Mouse (Mus musculus): ENCODE measurements around the gene Gm17949. TPM values are rescaled to one million over a fixed set of nuclear protein-coding genes. Genes with fewer than 3 reads are reported as not detected.

Gene Gm17949
- total and polyA plus RNA-seq, 3 experiments = 0.08 to 0.13 TPM; not detected in 1

GRCm38 (mm10) chr17:57059486-57059977 is 48.3 kb downstream of the Gm17949 start, which contains the start of gene Slc25a23:
TSS of gene Slc25a23 (minus strand) at chr17:57059863.
- TF ChIP-seq NRF1 (IDR thresholded peaks at IDR 0.05; ENCODE audit: insufficient read depth, low read depth, low read length, poor library complexity, severe bottlenecking) (no peak), EP300 (IDR thresholded peaks at IDR 0.05; ENCODE audit: low read depth in 1 of 2, low read length in 2 of 2) (no peak), TCF12 (IDR thresholded peaks at IDR 0.05; ENCODE audit: low read depth, low read length) (no peak), SMC3 (IDR thresholded peaks at IDR 0.05; ENCODE audit: low read depth, low read length) (no peak), MAX (IDR thresholded peaks at IDR 0.05; ENCODE audit: low read length) (peak; percentile 60; the same call in 1 of the 2 replicates), E2F4 (IDR thresholded peaks at IDR 0.05; ENCODE audit: borderline replicate concordance, low read depth, low read length) (no peak), SIN3A (IDR thresholded peaks at IDR 0.05; ENCODE audit: low read length) (no peak; the same call in 1 of the 2 replicates), NELFE (IDR thresholded peaks at IDR 0.05; ENCODE audit: low read depth, low read length) (peak; percentile 50; the same call in 1 of the 2 replicates), TAL1 (IDR thresholded peaks at IDR 0.05; ENCODE audit: low read length) (no peak), GATA1 (IDR thresholded peaks at IDR 0.05; ENCODE audit: low read depth, low read length) (no peak), POLR2A (IDR thresholded peaks at IDR 0.05; ENCODE audit: control insufficient read depth in 1 of 2, insufficient read depth in 1 of 2, low read depth in 1 of 2, low read length in 2 of 2, poor library complexity in 1 of 2) (peak in 1 of 2 experiments; percentile 65; a peak in 3 of 4 replicates), POLR2AphosphoS2 (IDR thresholded peaks at IDR 0.05; ENCODE audit: low read length) (no peak), CTCF (IDR thresholded peaks at IDR 0.05 in 2 of 3, conservative IDR thresholded peaks at IDR 0.05 in 1 of 3; ENCODE audit: control insufficient read depth in 1 of 3, insufficient read depth in 1 of 3, low read depth in 2 of 3, low read length in 3 of 3, poor library complexity in 1 of 3, severe bottlenecking in 1 of 3) (no peak), MAFK (IDR thresholded peaks at IDR 0.05; ENCODE audit: borderline replicate concordance, low read depth, low read length) (no peak), MAZ (IDR thresholded peaks at IDR 0.05; ENCODE audit: low read depth, low read length) (peak; percentile 22; the same call in 1 of the 2 replicates), UBTF (IDR thresholded peaks at IDR 0.05; ENCODE audit: borderline replicate concordance, insufficient read depth, low read depth, low read length) (no peak), ZNF384 (IDR thresholded peaks at IDR 0.05; ENCODE audit: low read depth, low read length) (no peak), RCOR1 (IDR thresholded peaks at IDR 0.05; ENCODE audit: low read depth, low read length) (no peak), POLR2AphosphoS5 (IDR thresholded peaks at IDR 0.05; ENCODE audit: borderline replicate concordance, low read depth, low read length) (no peak), ELF1 (IDR thresholded peaks at IDR 0.05; ENCODE audit: low read depth, low read length) (no peak), HCFC1 (IDR thresholded peaks at IDR 0.05; ENCODE audit: low read depth, low read length) (no peak), MYC (IDR thresholded peaks at IDR 0.05; ENCODE audit: low read depth, low read length) (0 out of 2 replicates have a peak, but pooled peaks have one; percentile 24), RAD21 (IDR thresholded peaks at IDR 0.05; ENCODE audit: low read depth, low read length) (no peak), ETS1 (IDR thresholded peaks at IDR 0.05; ENCODE audit: low read depth, low read length) (no peak), KAT2A (conservative IDR thresholded peaks at IDR 0.05; ENCODE audit: low read depth, low read length) (no peak), CHD1 (IDR thresholded peaks at IDR 0.05; ENCODE audit: low read depth, low read length) (no peak), BHLHE40 (IDR thresholded peaks at IDR 0.05; ENCODE audit: borderline replicate concordance, low read depth, low read length) (no peak), TBP (IDR thresholded peaks at IDR 0.05; ENCODE audit: low read depth, low read length) (no peak), ZMIZ1 (IDR thresholded peaks at IDR 0.05; ENCODE audit: low read depth, low read length) (no peak), USF2 (IDR thresholded peaks at IDR 0.05; ENCODE audit: borderline replicate concordance in 1 of 2, insufficient read depth in 1 of 2, low read depth in 1 of 2, low read length in 2 of 2) (no peak), JUND (IDR thresholded peaks at IDR 0.05; ENCODE audit: low read depth, low read length) (no peak), ZKSCAN1 (IDR thresholded peaks at IDR 0.05; ENCODE audit: low read depth, low read length) (no peak), GABPA (IDR thresholded peaks at IDR 0.05; ENCODE audit: low read depth, low read length) (no peak), USF1 (IDR thresholded peaks at IDR 0.05; ENCODE audit: low read depth, low read length) (no peak)
- DNase-seq (ENCODE audit: low read depth, low spot score) = peak; percentile 88
- Histone ChIP-seq H3K4me1 (ENCODE audit: control insufficient read depth in 1 of 2, insufficient read depth in 2 of 2, low read length in 2 of 2) (peaks cover 2 to 18% of the 10 kb centered on the region in 2 experiments; a peak in 3 of 4 replicates), H3K9ac (ENCODE audit: control insufficient read depth, low read depth, low read length, poor library complexity, severe bottlenecking) (peak within 1 kb of the TSS; percentile 90), H3K9me3 (replicated peaks; ENCODE audit: insufficient read depth, low read length) (no peaks in the 10 kb centered on the region), H3K36me3 (ENCODE audit: control insufficient read depth in 1 of 2, insufficient read depth in 2 of 2, low read length in 2 of 2) (peaks cover 0 to 8% of the 10 kb centered on the region in 2 experiments; a peak in 1 of 4 replicates), H3K4me3 (ENCODE audit: control insufficient read depth in 1 of 2, insufficient read depth in 1 of 2, low read depth in 2 of 2, low read length in 2 of 2) (peak within 1 kb of the TSS; percentile 51 to 67), H3K79me2 (ENCODE audit: control insufficient read depth, insufficient read depth, low read length, poor library complexity) (peaks cover 6% of the 10 kb centered on the region), H3K27me3 (ENCODE audit: control insufficient read depth in 1 of 2, insufficient read depth in 2 of 2, low read length in 2 of 2) (no peaks in the 10 kb centered on the region), H3K27ac (ENCODE audit: control insufficient read depth, low read depth, low read length) (peak within 1 kb of the TSS; percentile 67)
